Mouse (Mus musculus) spleen, adult 12 weeks (tissue): ENCODE measurements around the gene Klhl26.

Source experiments
- DNase-seq: peaks from one replicate; pipeline ENCODE4 v3.0.0; 2022; ENCODE audit warnings: low spot score

Klhl26 gene

GRCm38 (mm10) chr8:70409019-70409418 lies 67.7 kb downstream of the Klhl26 start:
- no peak for DNase-seq

GRCm38 (mm10) chr8:70408301-70408700 lies 68.5 kb downstream of the Klhl26 start:
- no peak for DNase-seq

- no peak for DNase-seq
Measured at GRCm38 (mm10) chr8:70406427-70407069, 70.2 kb downstream of the Klhl26 start.

- DNase-seq, result no peak
Measured at GRCm38 (mm10) chr8:70405189-70405588, 71.6 kb downstream of the Klhl26 start.

- DNase-seq, result no peak
Measured at GRCm38 (mm10) chr8:70404212-70404611, 72.6 kb downstream of the Klhl26 start.
